Mouse (Mus musculus): ENCODE measurements around the gene Gal3st4. TPM values are rescaled to one million over a fixed set of nuclear protein-coding genes. Genes with fewer than 3 reads are reported as not detected.
"Not testable (repeated sequence)": the region's sequence is repeated elsewhere in the genome, so short reads cannot be mapped to it uniquely, and the experiment has no call there.

Gene Gal3st4
- polyA plus RNA-seq, 1 experiment from 2014 or later = 4.4 TPM

- ATAC-seq (ENCODE audit: low FRiP score) = no peak
- H3K27ac ChIP-seq = no peak overlapping the region
- whole genome bisulfite sequencing = 88% methylated on average over 3 of the region's 3 CpGs
Observed at GRCm38 (mm10) chr5:138229511-138229910, 43.1 kb downstream of the Gal3st4 start.

GRCm38 (mm10) chr5:138228026-138228425 is 44.6 kb downstream of the Gal3st4 start:
- no peak overlapping the region for H3K9ac ChIP-seq
- WGBS = 59% methylated on average over 3 of the region's 3 CpGs
- H3K4me1 ChIP-seq = no peaks in the 10 kb centered on the region
- no peaks in the 10 kb centered on the region for H3K36me3 ChIP-seq
- no peak overlapping the region for H3K27ac ChIP-seq
- no peaks in the 10 kb centered on the region for H3K9me3 ChIP-seq (replicated peaks)
- ATAC-seq (ENCODE audit: low FRiP score) = no peak
- H3K4me2 ChIP-seq (replicated peaks) = no peak overlapping the region
- H3K27me3 ChIP-seq = no peaks in the 10 kb centered on the region
- H3K4me3 ChIP-seq = no peak overlapping the region

More at GRCm38 (mm10) chr5:138229511-138229910, 43.1 kb downstream of the Gal3st4 start:
- no peak overlapping the region for H3K4me3 ChIP-seq
- H3K4me1 ChIP-seq = no peaks in the 10 kb centered on the region
- H3K36me3 ChIP-seq = no peaks in the 10 kb centered on the region
- no peak overlapping the region for H3K4me2 ChIP-seq (replicated peaks)
- H3K9me3 ChIP-seq (replicated peaks) = no peaks in the 10 kb centered on the region
- no peak overlapping the region for H3K9ac ChIP-seq
- no peaks in the 10 kb centered on the region for H3K27me3 ChIP-seq

- H3K4me3 ChIP-seq = no peak overlapping the region
- WGBS = 79% methylated on average over 2 of the region's 2 CpGs
- no peak overlapping the region for H3K27ac ChIP-seq
- H3K4me2 ChIP-seq (replicated peaks) = no peak overlapping the region
- no peaks in the 10 kb centered on the region for H3K9me3 ChIP-seq (replicated peaks)
- no peaks in the 10 kb centered on the region for H3K36me3 ChIP-seq
- no peaks in the 10 kb centered on the region for H3K27me3 ChIP-seq
- ATAC-seq (ENCODE audit: low FRiP score) = no peak
- no peak overlapping the region for H3K9ac ChIP-seq
- no peaks in the 10 kb centered on the region for H3K4me1 ChIP-seq
Observed at GRCm38 (mm10) chr5:138227367-138227766, 45.3 kb downstream of the Gal3st4 start.

- H3K9me3 ChIP-seq (replicated peaks) = no peaks in the 10 kb centered on the region
- H3K27ac ChIP-seq = no peak overlapping the region
- WGBS = 81% methylated on average over 4 of the region's 4 CpGs
- ATAC-seq (ENCODE audit: low FRiP score) = no peak
- no peak overlapping the region for H3K4me3 ChIP-seq
- no peak overlapping the region for H3K4me2 ChIP-seq (replicated peaks)
- no peaks in the 10 kb centered on the region for H3K36me3 ChIP-seq
- no peak overlapping the region for H3K9ac ChIP-seq
- H3K4me1 ChIP-seq = no peaks in the 10 kb centered on the region
- H3K27me3 ChIP-seq = no peaks in the 10 kb centered on the region
Observed at GRCm38 (mm10) chr5:138226491-138226890, 46.1 kb downstream of the Gal3st4 start.

- no peak for ATAC-seq (ENCODE audit: low FRiP score)
- Histone ChIP-seq H3K9me3 (replicated peaks) (no peaks in the 10 kb centered on the region), H3K9ac (no peak within 1 kb of the TSS), H3K4me3 (no peak within 1 kb of the TSS), H3K36me3 (no peaks in the 10 kb centered on the region), H3K27ac (no peak within 1 kb of the TSS), H3K4me1 (no peaks in the 10 kb centered on the region), H3K4me2 (replicated peaks) (no peak within 1 kb of the TSS), H3K27me3 (no peaks in the 10 kb centered on the region)
- 60% methylated on average over 2 of the region's 2 CpGs for WGBS
Observed at GRCm38 (mm10) chr5:138225700-138226099, 46.9 kb downstream of the Gal3st4 start, which contains the start of gene Nxpe5. Gene Nxpe5, plus strand, starts transcription at chr5:138225898.

- Histone ChIP-seq H3K4me2 (replicated peaks) (no peak overlapping the region), H3K4me3 (no peak overlapping the region), H3K9ac (no peak overlapping the region), H3K4me1 (no peaks in the 10 kb centered on the region), H3K9me3 (replicated peaks) (no peaks in the 10 kb centered on the region), H3K27ac (no peak overlapping the region), H3K27me3 (no peaks in the 10 kb centered on the region), H3K36me3 (no peaks in the 10 kb centered on the region)
- no peak for ATAC-seq (ENCODE audit: low FRiP score)
- WGBS = 67% methylated on average over 3 of the region's 3 CpGs
Observed at GRCm38 (mm10) chr5:138223287-138223686, 49.4 kb downstream of the Gal3st4 start.

GRCm38 (mm10) chr5:138222111-138222510 is 50.5 kb downstream of the Gal3st4 start:
- H3K27ac ChIP-seq = no peak overlapping the region
- H3K4me1 ChIP-seq = no peaks in the 10 kb centered on the region
- peaks cover 5% of the 10 kb centered on the region; the same call in 1 of the 2 replicates for H3K9me3 ChIP-seq (replicated peaks)
- no peak for ATAC-seq (ENCODE audit: low FRiP score)
- 25% methylated on average over 4 of the region's 4 CpGs for WGBS
- H3K4me2 ChIP-seq (replicated peaks) = no peak overlapping the region
- H3K36me3 ChIP-seq = no peaks in the 10 kb centered on the region
- H3K27me3 ChIP-seq = no peaks in the 10 kb centered on the region
- H3K9ac ChIP-seq = no peak overlapping the region
- no peak overlapping the region for H3K4me3 ChIP-seq

- no peak overlapping the region for H3K4me3 ChIP-seq
- peaks cover 10% of the 10 kb centered on the region; the same call in 1 of the 2 replicates for H3K9me3 ChIP-seq (replicated peaks)
- H3K4me2 ChIP-seq (replicated peaks) = no peak overlapping the region
- H3K9ac ChIP-seq = no peak overlapping the region
- WGBS = 67% methylated on average over 2 of the region's 2 CpGs
- no peak for ATAC-seq (ENCODE audit: low FRiP score)
- H3K27me3 ChIP-seq = no peaks in the 10 kb centered on the region
- no peak overlapping the region for H3K27ac ChIP-seq
- no peaks in the 10 kb centered on the region for H3K4me1 ChIP-seq
- no peaks in the 10 kb centered on the region for H3K36me3 ChIP-seq
Observed at GRCm38 (mm10) chr5:138219864-138220263, 52.8 kb downstream of the Gal3st4 start.

GRCm38 (mm10) chr5:138216632-138217031 is 56.0 kb downstream of the Gal3st4 start:
- ATAC-seq (ENCODE audit: low FRiP score); H3K4me2 ChIP-seq (replicated peaks): not testable (repeated sequence)

More at GRCm38 (mm10) chr5:138216632-138217031, 56.0 kb downstream of the Gal3st4 start:
- not testable (repeated sequence) for H3K27me3 ChIP-seq, H3K9ac ChIP-seq, H3K4me1 ChIP-seq, H3K4me3 ChIP-seq, H3K36me3 ChIP-seq, H3K27ac ChIP-seq
- WGBS = 94% methylated on average over 13 of the region's 13 CpGs
- peaks cover 10% of the 10 kb centered on the region; the same call in 1 of the 2 replicates for H3K9me3 ChIP-seq (replicated peaks)

Other genes starting within 250 kb of the Gal3st4 start
- not detected in 2 replicates for gene Smok3c, start 219.6 kb downstream of the Gal3st4 start, polyA plus RNA-seq (2016; fragmentation: Nextera tagmentation; extraction: Ambion mirVana)
- 37.3 and 41.7 TPM in 2 replicates for gene Zkscan1, start 187.8 kb downstream of the Gal3st4 start, polyA plus RNA-seq (2016; fragmentation: Nextera tagmentation; extraction: Ambion mirVana)
- gene Zscan21, start 155.9 kb downstream of the Gal3st4 start, polyA plus RNA-seq (2016; fragmentation: Nextera tagmentation; extraction: Ambion mirVana) = 93.8 and 95.8 TPM in 2 replicates
- gene Zfp113, start 117.1 kb downstream of the Gal3st4 start, polyA plus RNA-seq (2016; fragmentation: Nextera tagmentation; extraction: Ambion mirVana) = 34.2 and 35.9 TPM in 2 replicates
- 270 and 286 TPM in 2 replicates for gene Cops6, start 111.8 kb downstream of the Gal3st4 start, polyA plus RNA-seq (2016; fragmentation: Nextera tagmentation; extraction: Ambion mirVana)
- 25.7 and 28.6 TPM in 2 replicates for gene Ap4m1, start 100.8 kb downstream of the Gal3st4 start, polyA plus RNA-seq (2016; fragmentation: Nextera tagmentation; extraction: Ambion mirVana)
- gene Mcm7, start 100.4 kb downstream of the Gal3st4 start, polyA plus RNA-seq (2016; fragmentation: Nextera tagmentation; extraction: Ambion mirVana) = 179 and 180 TPM in 2 replicates
- gene Taf6, start 85.4 kb downstream of the Gal3st4 start, polyA plus RNA-seq (2016; fragmentation: Nextera tagmentation; extraction: Ambion mirVana) = 102 and 109 TPM in 2 replicates
- 45.8 and 46.3 TPM in 2 replicates for gene Cnpy4, start 85.4 kb downstream of the Gal3st4 start, polyA plus RNA-seq (2016; fragmentation: Nextera tagmentation; extraction: Ambion mirVana)
- gene Mblac1, start 78.5 kb downstream of the Gal3st4 start, polyA plus RNA-seq (2016; fragmentation: Nextera tagmentation; extraction: Ambion mirVana) = 10.9 and 12.8 TPM in 2 replicates
- gene Nxpe5, start 46.9 kb downstream of the Gal3st4 start, polyA plus RNA-seq (2016; fragmentation: Nextera tagmentation; extraction: Ambion mirVana) = not detected in 2 replicates
- 54.0 and 60.7 TPM in 2 replicates for gene Lamtor4, start 17.4 kb downstream of the Gal3st4 start, polyA plus RNA-seq (2016; fragmentation: Nextera tagmentation; extraction: Ambion mirVana)
- 18.9 and 20.4 TPM in 2 replicates for gene BC037034, start 8.8 kb downstream of the Gal3st4 start, polyA plus RNA-seq (2016; fragmentation: Nextera tagmentation; extraction: Ambion mirVana)
- 0.12 and 0.23 TPM in 2 replicates for gene Gm43720, start 7.1 kb upstream of the Gal3st4 start, polyA plus RNA-seq (2016; fragmentation: Nextera tagmentation; extraction: Ambion mirVana)
- gene Gpc2, start 7.2 kb upstream of the Gal3st4 start, polyA plus RNA-seq (2016; fragmentation: Nextera tagmentation; extraction: Ambion mirVana) = 164 and 168 TPM in 2 replicates
- gene Stag3, start 7.4 kb upstream of the Gal3st4 start, polyA plus RNA-seq (2016; fragmentation: Nextera tagmentation; extraction: Ambion mirVana) = 4.6 and 6.9 TPM in 2 replicates
- not detected in 2 replicates for gene Pvrig, start 69.1 kb upstream of the Gal3st4 start, polyA plus RNA-seq (2016; fragmentation: Nextera tagmentation; extraction: Ambion mirVana)
- 61.9 and 63.3 TPM in 2 replicates for gene Zfp157, start 168.6 kb upstream of the Gal3st4 start, polyA plus RNA-seq (2016; fragmentation: Nextera tagmentation; extraction: Ambion mirVana)

Measured in hindbrain, embryonic 12.5 days (tissue).